Mouse (Mus musculus): ENCODE measurements around the gene Bpifb2.

DNA sequence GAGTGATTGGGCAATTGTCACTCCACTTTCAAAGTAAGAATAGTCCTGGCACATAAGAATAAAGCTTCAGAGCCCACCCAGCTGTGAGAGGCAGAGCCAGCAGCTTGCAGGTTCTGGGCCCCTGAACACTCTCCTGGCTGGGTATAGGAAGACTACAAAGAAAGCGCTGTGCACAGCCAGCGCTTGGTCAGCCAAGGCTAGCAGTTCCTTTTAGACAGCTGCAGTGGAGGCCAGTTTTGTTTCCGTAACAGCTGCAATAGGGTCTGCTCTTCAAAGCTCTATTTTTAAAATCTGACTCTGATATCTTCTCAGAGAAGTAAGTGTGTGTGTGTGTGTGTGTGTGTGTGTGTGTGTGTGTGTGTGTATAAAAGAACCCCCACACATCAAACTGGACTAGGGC is 12.9 kb upstream of the Bpifb2 start:
- TF ChIP-seq CTCF (IDR thresholded peaks at IDR 0.05) (no peak), POLR2A (IDR thresholded peaks at IDR 0.05; ENCODE audit: insufficient read depth, low read depth, low read length) (no peak)

Measured in heart, adult 2 months (tissue).